Mouse (Mus musculus) MEL (cell line): ENCODE measurements around the gene Cacng2. TPM values are rescaled to one million over a fixed set of nuclear protein-coding genes. Genes with fewer than 3 reads are reported as not detected.

Experiments used
- DNase-seq: peaks from one replicate; pipeline ENCODE4 v3.0.0; 2011; ENCODE audit warnings: low read depth, low spot score
- H3K27ac ChIP-seq: 2 replicates; pipeline ENCODE4 v1.5.1; 2012; ENCODE audit warnings: low read depth, mild to moderate bottlenecking, control low read depth, low read length, moderate library complexity; ENCODE audit not compliant: control insufficient read depth
- H3K27me3 ChIP-seq, 2 experiments: fragments of 150-350 bp in 1 of 2; sonication (generic) in 1 of 2; 2 replicates each; pipeline ENCODE4 v1.6.1; 2012; ENCODE audit warnings: low read length in 2 of 2, mild to moderate bottlenecking in 2 of 2, improper control_type of control experiment in 1 of 2, moderate library complexity in 1 of 2; ENCODE audit not compliant: insufficient read depth in 2 of 2, control insufficient read depth in 1 of 2
- H3K36me3 ChIP-seq, 2 experiments: 2 replicates each; pipeline ENCODE4 v1.6.1; 2012 to 2014; ENCODE audit warnings: low read length in 2 of 2, improper control_type of control experiment in 1 of 2, inconsistent platforms in 1 of 2, mild to moderate bottlenecking in 1 of 2; ENCODE audit not compliant: insufficient read depth in 2 of 2, control insufficient read depth in 1 of 2
- H3K4me1 ChIP-seq, 2 experiments: fragments of 150-350 bp in 1 of 2; sonication (generic) in 1 of 2; 2 replicates each; pipeline ENCODE4 v1.6.1; 2012; ENCODE audit warnings: low read length in 2 of 2, improper control_type of control experiment in 1 of 2, mild to moderate bottlenecking in 1 of 2; ENCODE audit not compliant: insufficient read depth in 2 of 2, control insufficient read depth in 1 of 2
- H3K4me3 ChIP-seq, 2 experiments: fragments of 150-350 bp in 1 of 2; sonication (generic) in 1 of 2; 2 replicates each; pipeline ENCODE4 v1.5.1; 2012; ENCODE audit warnings: low read depth in 2 of 2, low read length in 2 of 2, mild to moderate bottlenecking in 2 of 2, moderate library complexity in 2 of 2, control low read depth in 1 of 2, improper control_type of control experiment in 1 of 2; ENCODE audit not compliant: control insufficient read depth in 1 of 2, insufficient read depth in 1 of 2
- H3K79me2 ChIP-seq: 2 replicates; pipeline ENCODE4 v1.6.1; 2012; ENCODE audit warnings: mild to moderate bottlenecking, low read length, moderate library complexity; ENCODE audit not compliant: control insufficient read depth, poor library complexity, insufficient read depth
- H3K9ac ChIP-seq: 2 replicates; pipeline ENCODE4 v1.6.1; 2012; ENCODE audit warnings: low read depth, mild to moderate bottlenecking, control low read depth, low read length, moderate library complexity; ENCODE audit not compliant: control insufficient read depth, poor library complexity, severe bottlenecking
- H3K9me3 ChIP-seq: fragments of 150-350 bp; sonication (generic); replicated peaks from 2 replicates; pipeline ENCODE4 v1.6.1; 2012; ENCODE audit warnings: mild to moderate bottlenecking, low read length, improper control_type of control experiment, moderate library complexity; ENCODE audit not compliant: insufficient read depth
- CHD1 ChIP-seq: IDR thresholded peaks from 2 replicates; pipeline ENCODE4 v1.6.1; 2012; ENCODE audit warnings: low read depth, mild to moderate bottlenecking, inconsistent platforms, low read length, improper control_type of control experiment
- E2F4 ChIP-seq: IDR thresholded peaks from 2 replicates; pipeline ENCODE4 v1.6.1; 2011; ENCODE audit warnings: low read depth, low read length, improper control_type of control experiment, borderline replicate concordance
- ETS1 ChIP-seq: IDR thresholded peaks from 2 replicates; pipeline ENCODE4 v1.6.1; 2012; ENCODE audit warnings: low read depth, mild to moderate bottlenecking, inconsistent platforms, low read length, improper control_type of control experiment, moderate library complexity
- GABPA ChIP-seq: IDR thresholded peaks from 2 replicates; pipeline ENCODE4 v1.6.1; 2012; ENCODE audit warnings: low read depth, mild to moderate bottlenecking, inconsistent platforms, low read length, improper control_type of control experiment, moderate library complexity
- HCFC1 ChIP-seq: IDR thresholded peaks from 2 replicates; pipeline ENCODE4 v1.6.1; 2012; ENCODE audit warnings: low read depth, mild to moderate bottlenecking, inconsistent platforms, low read length, improper control_type of control experiment, moderate library complexity
- JUND ChIP-seq: IDR thresholded peaks from 2 replicates; pipeline ENCODE4 v1.6.1; 2011; ENCODE audit warnings: low read depth, mild to moderate bottlenecking, improper control_type of control experiment, low read length
- KAT2A ChIP-seq: conservative IDR thresholded peaks from 2 replicates; pipeline ENCODE4 v1.6.1; 2012; ENCODE audit warnings: low read depth, low read length, improper control_type of control experiment, inconsistent platforms
- MAFK ChIP-seq: IDR thresholded peaks from 2 replicates; pipeline ENCODE4 v1.6.1; 2011; ENCODE audit warnings: low read depth, mild to moderate bottlenecking, low read length, improper control_type of control experiment, borderline replicate concordance
- MAX ChIP-seq: IDR thresholded peaks from 2 replicates; pipeline ENCODE4 v1.6.1; 2011; ENCODE audit warnings: low read length, improper control_type of control experiment
- MAZ ChIP-seq: IDR thresholded peaks from 2 replicates; pipeline ENCODE4 v1.6.1; 2012; ENCODE audit warnings: low read depth, mild to moderate bottlenecking, inconsistent platforms, low read length, improper control_type of control experiment
- MEF2A ChIP-seq: IDR thresholded peaks from 2 replicates; pipeline ENCODE4 v1.6.1; 2014; ENCODE audit warnings: low read depth, mild to moderate bottlenecking, inconsistent platforms, low read length, improper control_type of control experiment; ENCODE audit not compliant: poor library complexity, insufficient replicate concordance, severe bottlenecking; ENCODE audit errors: extremely low read depth
- MYC ChIP-seq: IDR thresholded peaks from 2 replicates; pipeline ENCODE4 v1.6.1; 2011; ENCODE audit warnings: low read depth, mild to moderate bottlenecking, low read length, improper control_type of control experiment, moderate library complexity
- NELFE ChIP-seq: IDR thresholded peaks from 2 replicates; pipeline ENCODE4 v1.6.1; 2011; ENCODE audit warnings: low read depth, low read length, improper control_type of control experiment
- NRF1 ChIP-seq: IDR thresholded peaks from 2 replicates; pipeline ENCODE4 v1.6.1; 2014; ENCODE audit warnings: low read depth, mild to moderate bottlenecking, inconsistent platforms, low read length, improper control_type of control experiment, moderate library complexity; ENCODE audit not compliant: poor library complexity, insufficient read depth, severe bottlenecking
- POLR2A ChIP-seq, 2 experiments: IDR thresholded peaks; 2 replicates each; pipeline ENCODE4 v1.6.1; 2011 to 2012; ENCODE audit warnings: low read length in 2 of 2, mild to moderate bottlenecking in 2 of 2, control low read depth in 1 of 2, improper control_type of control experiment in 1 of 2, low read depth in 1 of 2, moderate library complexity in 1 of 2; ENCODE audit not compliant: control insufficient read depth in 1 of 2, insufficient read depth in 1 of 2, poor library complexity in 1 of 2
- RCOR1 ChIP-seq: IDR thresholded peaks from 2 replicates; pipeline ENCODE4 v1.6.1; 2012; ENCODE audit warnings: low read depth, mild to moderate bottlenecking, inconsistent platforms, low read length, improper control_type of control experiment
- SIN3A ChIP-seq: IDR thresholded peaks from 2 replicates; pipeline ENCODE4 v1.6.1; 2012; ENCODE audit warnings: low read length, improper control_type of control experiment, inconsistent platforms
- TAL1 ChIP-seq: IDR thresholded peaks from 2 replicates; pipeline ENCODE4 v1.6.1; 2012; ENCODE audit warnings: mild to moderate bottlenecking, inconsistent platforms, low read length, moderate library complexity, mixed read lengths
- TBP ChIP-seq: IDR thresholded peaks from 2 replicates; pipeline ENCODE4 v1.8.0; 2011; ENCODE audit warnings: low read depth, low read length, improper control_type of control experiment
- UBTF ChIP-seq: IDR thresholded peaks from 2 replicates; pipeline ENCODE4 v1.6.1; 2012; ENCODE audit warnings: low read depth, mild to moderate bottlenecking, inconsistent platforms, low read length, improper control_type of control experiment, moderate library complexity, borderline replicate concordance; ENCODE audit not compliant: insufficient read depth
- USF2 ChIP-seq, 2 experiments: IDR thresholded peaks; 2 replicates each; pipeline ENCODE4 v1.6.1; 2011 to 2012; ENCODE audit warnings: improper control_type of control experiment in 2 of 2, low read length in 2 of 2, borderline replicate concordance in 1 of 2, inconsistent platforms in 1 of 2, low read depth in 1 of 2, mild to moderate bottlenecking in 1 of 2; ENCODE audit not compliant: insufficient read depth in 1 of 2
- ZNF384 ChIP-seq: IDR thresholded peaks from 2 replicates; pipeline ENCODE4 v1.6.1; 2012; ENCODE audit warnings: low read depth, mild to moderate bottlenecking, inconsistent platforms, low read length, improper control_type of control experiment
- polyA plus RNA-seq, 2 experiments: library from polyadenylated mRNA; stranded (reverse) in 1 of 2; unstranded in 1 of 2; fragments of >175 nt in 1 of 2; fragments of >200 nt in 1 of 2; gene quantifications; 2 replicates each; pipeline versions ENCODE4 v1.2.1 to v1.2.4; 2012; ENCODE audit warnings: low replicate concordance in 2 of 2, low read depth in 1 of 2; ENCODE audit not compliant: insufficient read length in 2 of 2, insufficient read depth in 1 of 2, missing spikeins in 1 of 2
- total RNA-seq: library from RNA; depleted of rRNA; stranded (reverse); fragments of 300-350 nt; gene quantifications from 2 replicates; pipeline ENCODE4 v1.2.3, GENCODE M21; 2012

Cacng2 gene
- total and polyA plus RNA-seq, 3 experiments, result not detected

DNA sequence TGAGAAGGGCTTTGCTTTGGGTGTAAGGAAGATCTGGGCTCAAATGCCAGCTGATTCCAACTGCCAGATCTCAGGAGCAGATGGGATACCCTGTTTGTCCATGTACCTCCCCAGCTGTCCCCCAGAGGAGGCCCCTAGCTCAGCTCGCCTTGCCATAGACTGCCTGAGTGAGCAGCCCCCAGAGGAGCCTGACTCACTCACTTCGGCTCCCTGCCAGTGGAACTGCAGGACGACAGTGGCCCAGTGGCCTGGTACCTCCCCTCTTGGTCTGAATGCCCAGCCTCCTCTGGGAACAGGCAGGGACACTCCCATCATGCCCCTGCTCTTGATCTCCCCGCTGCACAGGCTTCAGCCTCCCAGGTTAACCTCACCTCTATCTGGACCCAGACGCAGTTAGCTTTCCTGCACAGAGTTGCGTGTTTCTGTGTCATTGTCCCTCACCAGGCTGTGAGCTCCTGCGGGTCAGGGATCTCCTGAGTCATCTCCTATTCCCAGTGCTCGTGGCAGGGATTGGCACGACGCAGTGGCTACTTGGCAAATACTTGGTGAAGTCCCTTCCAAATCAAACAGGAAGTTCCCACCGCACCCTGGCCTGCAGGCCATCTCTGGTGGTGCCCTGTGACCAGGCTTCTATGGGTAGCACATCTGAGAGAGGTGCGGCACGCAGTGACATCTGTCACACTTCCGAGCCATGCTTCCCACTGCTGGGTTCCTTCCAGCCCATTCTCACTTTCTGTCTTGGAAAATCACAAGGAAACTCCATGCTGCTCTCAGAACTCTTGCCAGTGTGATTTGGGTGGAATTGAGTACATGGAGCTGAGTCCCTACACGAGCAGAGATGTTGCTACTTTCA, 40.8 kb downstream of the Cacng2 start:
- no peaks in the 10 kb centered on the region for H3K9me3 ChIP-seq
- no peak overlapping the region for H3K9ac ChIP-seq
- H3K36me3 ChIP-seq, result no peaks in the 10 kb centered on the region
- H3K79me2 ChIP-seq, result no peaks in the 10 kb centered on the region
- H3K4me3 ChIP-seq, result no peak overlapping the region
- peaks cover 0 to 5% of the 10 kb centered on the region in 2 experiments; a peak in 1 of 4 replicates for H3K4me1 ChIP-seq
- no peak overlapping the region for H3K27ac ChIP-seq
- peaks cover 0 to 5% of the 10 kb centered on the region in 2 experiments; a peak in 1 of 4 replicates for H3K27me3 ChIP-seq
- TF ChIP-seq CHD1 (no peak), USF2 (IDR thresholded peaks at IDR 0.05; ENCODE audit: borderline replicate concordance in 1 of 2, insufficient read depth in 1 of 2, low read depth in 1 of 2, low read length in 2 of 2) (no peak), POLR2A (IDR thresholded peaks at IDR 0.05; ENCODE audit: control insufficient read depth in 1 of 2, insufficient read depth in 1 of 2, low read depth in 1 of 2, low read length in 2 of 2, poor library complexity in 1 of 2) (no peak), UBTF (no peak), SIN3A (no peak), MYC (no peak), RCOR1 (no peak), KAT2A (no peak), NELFE (no peak), HCFC1 (no peak), ZNF384 (no peak), GABPA (no peak), JUND (no peak), NRF1 (no peak), ETS1 (no peak), MAFK (no peak), E2F4 (no peak), TAL1 (no peak)
- DNase-seq, result no peak

DNA sequence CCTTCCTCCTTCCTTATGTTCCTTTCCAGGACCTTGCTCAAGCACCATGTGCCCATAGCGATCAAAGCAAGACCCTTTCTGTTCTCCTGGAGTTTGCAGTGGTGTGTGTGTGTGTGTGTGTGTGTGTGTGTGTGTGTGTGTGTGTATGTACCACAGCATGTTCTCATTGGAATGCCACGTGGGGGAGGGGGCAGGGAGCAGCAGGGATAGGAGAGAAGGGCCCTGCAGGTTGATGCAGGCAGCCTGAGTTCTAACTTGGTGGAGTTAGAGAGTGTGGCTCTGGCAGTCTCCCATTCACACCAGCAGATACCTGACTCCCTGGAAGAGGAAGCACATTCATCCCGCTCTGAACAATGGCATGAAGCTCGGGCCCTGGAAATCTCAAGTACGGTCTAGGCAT, 41.6 kb downstream of the Cacng2 start:
- H3K9ac ChIP-seq, result no peak overlapping the region

More for the DNA sequence above, 41.6 kb downstream of the Cacng2 start:
- no peak for DNase-seq
- Histone ChIP-seq H3K4me3 (no peak overlapping the region), H3K27ac (no peak overlapping the region), H3K9me3 (no peaks in the 10 kb centered on the region), H3K27me3 (peaks cover 0 to 5% of the 10 kb centered on the region in 2 experiments; a peak in 2 of 4 replicates), H3K4me1 (peaks cover 0 to 5% of the 10 kb centered on the region in 2 experiments; a peak in 1 of 4 replicates), H3K36me3 (no peaks in the 10 kb centered on the region), H3K79me2 (no peaks in the 10 kb centered on the region)
- no peak for TF ChIP-seq TAL1
- no peak for TF ChIP-seq MAZ
- no peak for TF ChIP-seq MEF2A
- TF ChIP-seq RCOR1, result no peak
- no peak for TF ChIP-seq TBP
- no peak for TF ChIP-seq MAX
- TF ChIP-seq NELFE, result no peak
